10 mouse cellular contexts compared by ENCODE assay signal in genomic region chr10:86451294-86451693, GRCm38 (mm10).
"Had no signal": no experiment of that assay in that cellular context is flagged by ENCODE, and none has a peak within 500 bp of the region (broad histone marks: within the 10 kb centered on the region; RNA-seq: fewer than 3 reads in every experiment).

No protein-coding gene starts in this region.

- DNase-seq: layer of hippocampus, postnatal 36 days; liver, embryonic 13.5 days; lung, adult 2 months; lung, postnatal 14 days; lung, postnatal 4 days; midbrain, embryonic 14.5 days; thymus, postnatal 25 days had no signal

- H3K4me3 ChIP-seq: left cerebral cortex, adult 2 months; liver, embryonic 13.5 days; stomach, embryonic 15.5 days had no signal

- H3K27me3 ChIP-seq: liver, embryonic 13.5 days; stomach, embryonic 15.5 days had no signal

- H3K9ac ChIP-seq: liver, embryonic 13.5 days; stomach, embryonic 15.5 days had no signal

- H3K9me3 ChIP-seq: liver, embryonic 13.5 days; stomach, embryonic 15.5 days had no signal

- H3K4me2 ChIP-seq: liver, embryonic 13.5 days; midbrain, embryonic 11.5 days; stomach, embryonic 15.5 days had no signal

- H3K4me1 ChIP-seq: liver, embryonic 13.5 days had no signal

- H3K27ac ChIP-seq: left cerebral cortex, adult 2 months; liver, embryonic 13.5 days; stomach, embryonic 15.5 days had no signal

- H3K36me3 ChIP-seq: liver, embryonic 13.5 days; stomach, embryonic 15.5 days had no signal
